Mouse (Mus musculus) induced T-regulatory cell, adult 2 months (primary cell): Measurements from ENCODE around the gene Cdkl4.
"Not testable (repeated sequence)": the region's sequence is repeated elsewhere in the genome, so short reads cannot be mapped to it uniquely, and the experiment has no call there.

Experiments used
- DNase-seq: peaks from one replicate; pipeline ENCODE4 v3.0.0-alpha.2; 2012; ENCODE audit warnings: low read depth

Gene Cdkl4

DNA sequence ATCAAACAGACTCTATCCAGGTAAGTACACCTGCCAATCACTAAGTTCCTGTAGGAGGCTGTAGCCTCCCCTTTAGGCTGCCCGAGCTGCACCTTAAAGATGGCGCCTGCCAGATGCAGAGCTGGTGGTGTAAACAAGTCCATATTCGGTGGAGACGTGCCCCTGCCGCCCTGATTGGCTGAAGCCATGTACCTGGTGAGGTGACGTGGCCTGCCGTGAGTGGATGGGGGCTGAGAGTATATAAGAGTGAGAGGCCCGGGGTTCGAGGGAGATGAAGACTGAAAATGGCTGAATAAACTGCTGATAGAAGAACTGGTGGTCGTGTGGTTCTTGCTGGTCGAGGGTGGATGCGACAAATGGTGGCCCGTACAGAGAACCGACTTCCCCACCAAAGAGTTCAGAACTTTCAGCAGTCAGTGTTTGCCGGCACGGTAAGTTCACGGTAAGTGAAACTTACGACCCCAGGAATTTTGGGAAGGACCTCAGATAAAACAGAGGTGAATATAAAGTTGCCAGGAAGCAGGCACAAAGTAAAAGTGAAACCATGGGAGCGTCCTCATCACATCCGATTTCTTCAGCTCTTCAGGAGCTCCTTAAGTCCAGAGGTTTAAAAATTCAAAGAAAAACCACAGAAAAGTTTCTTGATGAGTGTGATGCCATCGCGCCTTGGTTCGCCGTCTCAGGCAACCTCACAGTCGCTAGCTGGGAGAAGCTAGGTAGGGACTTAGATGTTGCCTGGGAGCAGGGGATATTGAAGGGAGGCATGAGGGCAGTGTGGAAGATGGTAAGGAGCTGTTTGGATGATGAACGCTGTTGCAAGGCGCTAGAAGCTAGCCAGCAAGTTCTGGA is 13.6 kb downstream of the Cdkl4 start:
- peak; percentile 89 for DNase-seq

DNA sequence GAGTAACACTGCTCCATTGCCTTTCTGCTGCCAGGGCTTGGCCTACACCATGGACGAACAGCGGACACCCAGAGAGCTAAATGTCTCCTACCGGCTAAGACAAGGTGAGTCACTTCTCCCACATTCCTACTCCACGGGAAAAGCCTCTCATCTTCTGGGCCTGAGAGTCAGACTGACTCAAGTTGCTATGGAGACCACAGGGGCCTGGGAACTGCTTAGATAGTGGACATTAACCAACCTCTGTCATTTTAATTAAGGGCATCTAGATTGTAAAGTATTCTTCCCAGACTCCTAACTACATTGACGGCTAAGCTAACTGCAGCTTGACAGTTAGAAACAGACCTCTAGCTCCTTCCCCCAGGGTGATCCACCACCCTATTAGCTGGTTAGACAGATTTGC is 14.8 kb downstream of the Cdkl4 start:
- no peak for DNase-seq

DNA sequence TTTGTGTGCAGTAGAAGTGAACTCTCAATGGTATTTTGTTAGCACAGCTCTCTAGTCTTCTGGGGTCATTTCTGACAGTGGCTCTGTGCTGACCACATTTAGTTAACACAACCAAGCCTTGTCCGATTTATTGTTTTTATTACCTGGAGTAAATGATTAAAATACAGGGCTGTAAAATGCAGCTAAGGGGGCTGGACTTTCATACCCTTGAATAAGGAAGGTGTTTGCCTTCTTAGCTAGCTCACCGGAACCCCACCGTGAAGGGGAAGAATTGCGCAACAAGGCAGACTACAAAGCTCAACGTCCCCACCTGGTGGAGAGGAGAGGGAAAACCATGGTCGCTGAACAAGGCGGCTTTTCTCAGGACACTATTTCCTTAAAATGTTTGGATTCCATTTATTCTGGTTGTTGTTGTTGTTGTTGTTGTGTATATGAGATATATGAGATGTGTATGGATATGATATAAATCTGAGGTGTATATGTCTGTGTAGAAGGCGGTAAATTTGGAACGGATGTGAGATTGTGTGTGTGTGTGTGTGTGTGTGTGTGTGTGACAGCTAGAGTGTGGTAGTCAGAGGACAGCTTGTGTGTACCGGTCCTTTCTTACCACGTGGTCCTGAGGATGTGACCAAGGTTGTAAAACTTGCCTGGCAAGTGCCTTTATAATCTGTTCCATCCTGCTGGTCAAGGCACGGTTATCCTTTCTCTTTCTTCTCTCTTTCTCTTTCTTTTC is 16.8 kb downstream of the Cdkl4 start:
- DNase-seq, result peak; percentile 93

DNA sequence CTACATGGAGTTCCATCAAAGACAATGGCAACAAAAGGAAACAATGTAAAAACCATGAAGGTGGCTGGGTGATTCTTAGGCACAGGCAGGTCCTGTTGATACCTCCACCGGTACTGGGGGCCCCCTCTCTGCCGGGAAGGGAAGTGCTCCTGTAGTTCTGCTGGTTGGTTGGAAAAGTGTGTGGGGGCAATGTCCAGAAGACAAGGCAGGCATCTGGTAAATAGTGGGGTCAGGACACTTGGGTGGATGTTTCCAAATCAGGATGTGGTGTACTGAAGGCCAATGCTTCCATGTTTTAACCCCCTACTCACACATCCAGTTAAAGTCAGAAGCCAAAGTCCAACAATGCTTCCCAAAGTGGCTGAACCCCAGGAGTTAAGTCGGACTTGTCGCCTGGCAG is 17.9 kb downstream of the Cdkl4 start:
- peak; percentile 46 for DNase-seq

DNA sequence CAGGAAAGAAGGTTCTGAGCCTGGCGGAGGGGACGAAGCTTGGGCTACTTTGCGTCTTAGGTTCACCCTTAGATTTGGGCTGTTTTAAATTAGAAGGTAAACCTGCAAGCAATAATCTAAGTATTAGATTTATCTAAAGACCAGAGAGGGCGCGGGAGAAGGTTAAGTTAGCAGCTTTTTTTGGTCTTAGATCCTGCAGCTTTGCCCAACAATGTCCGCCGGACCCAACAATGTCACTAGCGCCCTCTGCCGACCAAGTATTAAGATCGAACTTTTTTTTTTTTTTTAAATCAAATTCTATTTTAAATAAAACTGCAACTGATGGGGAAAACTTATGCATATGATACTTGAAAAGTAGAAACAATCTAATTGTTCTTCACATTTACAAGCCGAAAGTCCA is 18.6 kb downstream of the Cdkl4 start:
- DNase-seq, result peak; percentile 84

DNA sequence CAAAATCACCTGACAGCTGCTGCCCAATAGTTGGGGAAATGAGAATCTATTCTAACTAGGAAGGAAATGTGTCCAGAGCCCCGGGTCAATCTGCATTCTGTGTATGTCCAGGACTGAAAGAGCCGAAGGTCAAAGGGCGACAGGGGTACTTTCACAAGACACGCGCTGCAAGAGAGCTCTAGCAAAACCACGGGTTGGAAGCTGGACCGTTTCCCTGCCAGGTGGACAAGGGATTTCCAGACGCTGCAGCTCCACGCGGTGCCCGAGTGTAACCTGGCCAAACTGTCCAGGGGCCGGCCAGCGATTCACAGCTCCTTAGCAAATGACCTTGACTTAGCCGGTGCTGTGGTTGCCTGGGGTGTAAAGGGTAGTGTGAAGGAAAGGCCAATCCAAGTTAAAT is 19.0 kb downstream of the Cdkl4 start:
- no peak for DNase-seq

DNA sequence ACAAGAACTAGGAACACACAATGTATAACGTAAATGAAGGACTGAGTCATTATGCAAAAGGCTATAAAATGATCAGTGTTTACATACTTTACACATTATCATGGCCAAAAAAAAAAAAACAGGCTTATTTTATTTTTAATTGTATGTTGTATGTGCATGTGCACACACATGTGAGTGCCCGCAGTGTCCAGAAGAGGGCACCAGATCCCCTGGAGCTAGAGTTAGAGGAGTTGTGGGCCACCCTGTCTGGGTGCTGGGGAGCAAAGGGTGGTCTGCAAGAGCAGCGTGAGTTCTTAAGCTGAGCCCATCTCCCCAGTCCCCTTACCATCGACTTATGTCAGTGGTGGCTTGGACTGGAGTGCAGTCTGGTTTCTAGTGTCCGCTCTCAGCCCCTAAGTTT is 20.2 kb downstream of the Cdkl4 start:
- DNase-seq, result no peak

DNA sequence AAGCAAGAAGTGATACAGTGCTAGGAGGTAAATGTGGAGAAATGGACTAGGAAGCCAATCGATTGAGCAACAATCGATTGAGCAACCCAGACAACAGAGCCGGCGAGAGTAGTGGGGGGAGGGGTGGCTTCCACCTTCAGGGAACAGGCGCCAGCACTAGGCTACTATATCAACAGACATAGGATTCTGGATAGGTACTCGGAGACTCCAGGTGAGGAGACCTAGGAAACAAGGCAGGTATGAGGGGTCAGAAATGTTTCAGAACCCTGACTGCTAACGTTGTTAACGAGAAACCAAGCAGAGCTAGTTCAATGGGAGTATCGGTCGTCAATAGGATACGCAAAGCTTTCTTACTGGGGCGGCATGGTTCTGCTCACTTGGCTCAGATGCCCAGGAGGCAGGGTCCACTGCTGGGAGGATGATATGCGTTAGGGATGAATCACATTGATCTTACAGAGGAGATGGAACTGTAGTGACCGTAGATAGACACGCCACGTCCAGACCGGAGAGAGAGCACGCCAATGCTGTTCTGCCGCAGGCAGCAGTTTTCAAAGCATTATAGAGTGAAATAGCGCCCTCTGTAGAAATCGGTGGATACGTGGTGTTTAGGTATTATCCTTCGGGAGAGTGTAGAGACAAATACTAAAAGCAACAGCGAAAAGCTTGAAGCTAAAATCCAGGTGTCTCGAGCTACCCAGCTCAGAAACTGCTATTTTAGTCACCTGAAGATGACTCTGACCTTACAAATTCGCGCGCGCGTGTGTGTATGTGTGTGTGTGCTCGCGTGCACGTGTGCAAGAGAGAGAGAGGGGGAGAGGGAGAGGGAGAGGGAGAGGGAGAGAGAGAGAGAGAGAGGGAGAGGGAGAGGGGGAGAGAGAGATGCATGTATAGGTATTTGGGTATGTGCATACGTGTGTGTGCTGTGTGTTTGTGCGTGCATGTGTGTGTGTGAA is 24.0 kb downstream of the Cdkl4 start:
- peak; percentile 89 for DNase-seq

DNA sequence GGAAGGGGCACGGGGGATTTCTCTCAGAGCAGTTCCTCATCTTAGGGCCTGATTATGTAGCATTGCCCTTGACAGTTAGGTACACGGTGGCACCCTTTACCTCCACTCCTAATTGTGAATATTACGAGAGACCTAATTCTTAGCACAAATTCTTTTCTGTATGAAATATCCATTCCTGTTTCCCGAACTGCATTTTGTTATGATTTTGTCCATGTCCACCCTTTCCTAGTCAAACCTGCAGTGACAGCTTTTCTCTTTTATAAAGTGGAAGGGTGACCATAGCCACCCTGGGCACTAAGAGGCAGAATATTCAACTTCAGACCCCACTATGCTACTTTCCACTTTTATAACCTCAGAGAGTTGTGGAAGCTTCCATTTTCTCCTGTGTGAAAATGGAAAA is 25.0 kb downstream of the Cdkl4 start:
- DNase-seq, result no peak

DNA sequence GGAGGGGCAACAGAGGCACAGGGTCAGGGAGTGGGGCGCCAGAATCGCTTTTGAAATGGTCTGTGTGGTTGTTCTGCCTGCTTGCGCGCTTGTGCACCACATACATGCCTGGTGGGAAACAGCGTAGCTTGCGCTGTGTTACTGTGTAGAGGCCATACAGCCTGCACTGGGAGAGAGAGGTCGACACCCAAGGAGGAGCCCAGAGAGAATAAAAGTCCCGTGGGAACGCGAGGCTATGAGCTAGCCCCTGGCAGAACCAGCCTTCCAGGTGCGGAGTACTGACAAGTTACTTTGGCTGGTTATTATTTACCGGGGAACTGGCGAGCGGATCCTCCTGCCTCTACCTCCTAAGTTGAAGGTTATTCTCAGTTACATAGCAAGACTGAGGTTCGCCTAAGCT is 26.6 kb downstream of the Cdkl4 start:
- no peak for DNase-seq

DNA sequence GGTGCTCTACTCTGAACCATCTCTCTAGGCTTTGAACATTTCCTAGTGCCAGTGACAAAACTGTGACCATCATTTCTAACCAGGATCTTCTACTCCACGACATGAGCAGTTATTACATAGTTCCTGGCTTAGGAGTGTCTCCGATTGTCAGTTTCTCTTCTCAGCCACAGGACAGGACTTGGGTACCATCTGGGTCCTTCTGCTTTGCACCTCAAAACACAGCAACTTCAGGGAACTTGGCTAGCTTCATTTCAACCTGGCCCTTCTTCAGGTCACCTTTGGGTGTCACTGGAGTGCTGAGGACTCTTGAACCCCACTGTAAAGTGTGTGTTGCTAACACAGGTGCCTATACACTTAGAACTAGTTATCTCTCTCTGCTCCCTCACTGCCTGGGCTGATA is 30.8 kb downstream of the Cdkl4 start:
- DNase-seq, result no peak

DNA sequence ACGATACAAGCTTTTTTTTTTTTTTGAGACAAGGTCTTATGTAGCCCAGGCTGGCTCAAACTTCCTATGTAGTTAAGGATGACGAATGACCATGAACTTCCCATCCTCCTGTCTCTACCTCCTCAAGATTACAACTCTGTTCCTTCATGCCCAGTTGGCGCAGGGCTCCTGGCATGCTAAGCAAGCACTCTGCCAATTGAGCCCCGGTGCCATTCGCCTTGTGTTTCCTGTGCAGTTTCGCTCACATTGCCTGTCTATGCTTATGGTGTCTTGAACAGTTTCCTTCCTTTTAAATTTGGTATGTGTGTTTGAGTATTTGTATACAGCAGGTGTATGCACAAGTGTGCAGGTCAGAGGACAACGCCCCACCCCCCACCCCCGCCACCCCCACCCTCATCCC is 31.4 kb downstream of the Cdkl4 start:
- no peak for DNase-seq

DNA sequence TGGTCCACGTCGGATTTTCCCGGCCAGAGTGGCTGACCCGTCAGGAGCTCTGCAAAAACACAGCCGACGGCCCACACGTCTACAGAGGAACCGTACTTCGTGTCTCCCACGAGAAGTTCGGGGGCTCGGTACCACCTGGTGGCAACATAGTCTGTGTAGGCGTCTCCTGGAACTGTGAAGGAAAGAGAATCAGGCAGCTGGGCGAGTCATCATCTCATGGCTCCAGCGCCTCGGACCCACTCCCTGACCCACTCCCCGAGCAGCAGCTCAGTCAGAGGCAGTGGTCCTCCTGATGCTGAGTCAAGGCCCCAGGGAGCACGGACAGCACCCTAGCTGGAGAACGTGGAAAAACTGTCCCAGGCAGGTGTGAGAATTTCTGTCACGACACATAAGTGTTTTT is 34.0 kb downstream of the Cdkl4 start:
- DNase-seq, result no peak

DNA sequence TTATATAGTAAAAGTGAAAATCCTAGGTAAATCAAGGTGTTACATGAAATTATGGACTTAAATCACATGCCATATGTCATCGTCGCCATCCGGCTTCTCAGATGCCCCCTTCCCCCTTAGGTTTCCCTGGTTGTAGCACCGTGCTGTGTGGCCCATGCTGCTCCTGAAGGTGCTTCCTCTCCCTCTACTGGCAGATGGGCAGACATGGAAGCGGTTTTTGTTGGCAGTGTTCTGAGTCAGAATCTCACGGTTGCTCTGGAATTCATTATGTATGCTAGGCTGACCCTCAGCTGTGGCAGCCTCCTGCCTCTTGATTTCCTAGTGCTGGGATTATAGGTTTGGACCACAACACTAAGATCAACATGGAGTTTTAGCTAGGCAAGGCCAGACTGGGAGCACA is 40.5 kb downstream of the Cdkl4 start:
- no peak for DNase-seq

DNA sequence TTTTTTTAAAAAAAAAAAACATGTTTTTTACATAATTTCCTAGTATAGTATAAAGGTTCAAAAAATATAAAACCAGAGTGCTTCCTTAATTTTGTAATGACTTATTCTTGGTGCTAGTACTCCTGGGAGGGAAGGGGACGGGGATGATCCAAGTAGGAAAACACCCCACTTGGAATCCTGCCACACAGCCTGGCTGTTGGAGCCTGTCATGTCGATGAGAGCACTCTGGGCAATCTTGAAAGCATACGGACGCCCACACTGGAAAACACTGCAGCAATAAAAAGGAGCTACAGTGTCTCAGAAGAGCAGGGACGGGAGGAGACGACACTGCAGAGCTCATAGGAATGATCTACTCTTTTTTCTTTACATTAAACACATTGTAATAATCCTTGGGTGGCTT is 42.0 kb downstream of the Cdkl4 start:
- no peak for DNase-seq

DNA sequence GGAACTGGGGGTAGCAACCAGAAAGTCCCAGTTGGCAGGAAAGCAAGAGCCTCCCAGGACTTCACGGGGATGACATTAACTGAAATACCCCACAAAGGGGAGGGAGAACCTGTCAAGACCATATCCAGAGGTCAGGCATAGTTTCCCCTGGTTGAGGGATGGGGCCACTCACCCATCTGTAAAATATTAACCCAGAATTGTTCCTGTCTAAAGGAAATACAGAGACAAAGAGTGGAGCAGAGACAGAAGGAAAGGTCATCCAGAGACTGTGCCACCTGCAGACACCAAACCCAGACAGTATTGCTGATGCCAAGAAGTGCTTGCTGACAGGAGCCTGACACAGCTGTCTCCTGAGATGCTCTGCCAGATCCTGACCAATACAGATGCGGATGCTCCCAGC is 46.3 kb downstream of the Cdkl4 start:
- DNase-seq, result not testable (repeated sequence)

DNA sequence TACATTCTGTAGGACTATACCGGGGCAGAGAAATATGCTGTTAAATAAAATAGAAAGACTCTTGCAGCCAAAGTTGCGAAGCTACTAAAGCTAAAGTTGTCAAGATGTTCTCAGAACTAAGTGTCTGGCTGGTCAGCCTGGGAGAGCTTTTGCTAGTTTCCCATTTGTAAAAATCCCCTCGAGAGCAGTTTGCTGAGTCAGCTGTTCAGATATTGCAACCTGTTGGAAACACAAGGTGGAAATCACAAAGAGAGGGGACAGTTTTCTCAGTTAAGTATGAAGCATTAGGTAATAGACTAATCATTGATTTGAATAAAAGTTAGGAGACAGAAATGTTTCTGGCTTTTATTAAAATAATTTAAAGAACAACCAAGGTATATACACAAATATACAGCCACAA is 54.4 kb downstream of the Cdkl4 start:
- no peak for DNase-seq

DNA sequence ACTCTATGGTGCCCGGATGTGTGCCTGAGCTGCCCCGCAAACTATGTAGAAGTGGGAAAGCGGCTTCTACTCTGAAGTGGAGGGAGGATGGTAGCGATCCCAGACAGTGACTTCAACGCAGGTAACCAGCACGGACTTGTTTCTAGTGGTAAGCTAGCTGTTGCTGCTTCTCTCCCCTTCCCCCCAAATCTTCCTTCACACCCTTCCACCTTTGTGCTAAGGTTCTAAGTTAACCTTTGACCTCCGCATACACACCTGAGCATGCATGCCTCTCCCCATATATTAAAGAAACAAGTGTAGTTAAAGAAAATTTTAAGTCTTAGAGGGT is 55.4 kb downstream of the Cdkl4 start:
- peak; percentile 12 for DNase-seq

DNA sequence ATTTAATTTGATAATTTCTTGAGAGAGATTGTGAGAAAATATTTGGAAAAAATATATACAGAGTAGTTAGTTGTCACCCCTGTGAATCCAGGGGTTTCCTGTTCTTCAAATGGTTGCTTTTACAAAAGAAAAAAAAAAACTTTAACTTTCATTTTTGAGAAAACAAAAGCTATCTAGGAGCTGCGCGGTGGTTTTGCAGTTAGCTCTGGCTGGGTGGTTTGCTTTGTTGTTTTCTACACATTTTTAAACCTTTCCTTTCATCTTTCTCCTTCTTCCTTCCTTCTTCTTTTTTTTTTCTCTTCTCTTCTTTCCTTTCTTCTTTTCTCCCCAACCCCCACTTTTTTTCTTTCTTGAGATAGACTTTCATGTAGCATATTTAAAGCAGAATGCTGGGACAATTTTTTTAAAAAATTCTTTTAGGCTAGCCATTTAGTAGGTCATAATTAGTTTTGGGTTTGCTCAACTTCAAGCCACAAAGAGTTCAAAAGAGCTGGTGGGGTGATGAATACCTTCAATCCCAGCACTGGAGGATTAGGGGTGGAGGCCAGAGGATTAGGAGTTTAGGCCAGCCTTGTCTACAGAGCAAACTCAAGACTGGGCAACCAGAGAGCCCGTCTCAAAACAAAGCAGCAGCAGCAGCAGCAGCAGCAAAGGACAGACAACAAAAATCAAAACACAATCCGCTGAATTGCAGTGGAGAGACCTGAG is 55.9 kb downstream of the Cdkl4 start:
- peak; percentile 45 for DNase-seq

DNA sequence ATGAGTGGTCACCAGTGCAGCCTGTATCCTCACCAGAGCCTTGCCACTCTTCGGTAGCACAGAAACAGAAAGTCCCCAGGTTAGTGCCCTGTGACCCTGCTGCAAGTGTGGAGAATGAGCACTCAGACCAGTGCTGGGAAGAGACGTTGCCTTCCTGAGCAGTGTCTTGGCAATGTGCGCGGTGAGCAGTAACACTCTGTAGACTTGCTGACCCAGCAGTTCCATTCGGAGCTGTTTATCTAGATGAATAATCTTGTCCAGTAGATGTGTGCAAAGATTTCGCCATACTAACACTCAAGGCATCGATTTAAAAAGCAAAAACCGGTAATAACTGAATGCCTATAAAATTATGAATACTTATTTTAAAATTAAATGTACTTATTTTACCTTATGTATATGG is 57.1 kb downstream of the Cdkl4 start:
- peak; percentile 36 for DNase-seq

DNA sequence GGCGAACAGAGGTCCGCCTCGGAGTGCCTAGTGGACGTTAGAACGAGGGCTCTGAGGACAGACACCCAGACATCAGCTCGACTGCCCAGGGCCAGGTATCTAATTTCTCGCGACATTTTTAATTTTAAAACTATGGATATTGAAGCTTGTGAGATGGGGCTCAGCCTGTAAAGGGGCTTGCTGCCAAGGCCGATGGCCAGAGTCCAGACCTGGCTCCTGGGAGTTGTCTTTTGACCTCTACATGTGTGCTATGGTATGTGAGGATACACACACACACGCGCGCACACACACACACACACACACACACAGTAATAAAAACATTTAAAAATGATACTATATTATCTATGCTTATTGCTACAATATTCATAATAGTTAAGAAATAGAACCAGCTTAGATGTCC is 58.8 kb downstream of the Cdkl4 start:
- no peak for DNase-seq

DNA sequence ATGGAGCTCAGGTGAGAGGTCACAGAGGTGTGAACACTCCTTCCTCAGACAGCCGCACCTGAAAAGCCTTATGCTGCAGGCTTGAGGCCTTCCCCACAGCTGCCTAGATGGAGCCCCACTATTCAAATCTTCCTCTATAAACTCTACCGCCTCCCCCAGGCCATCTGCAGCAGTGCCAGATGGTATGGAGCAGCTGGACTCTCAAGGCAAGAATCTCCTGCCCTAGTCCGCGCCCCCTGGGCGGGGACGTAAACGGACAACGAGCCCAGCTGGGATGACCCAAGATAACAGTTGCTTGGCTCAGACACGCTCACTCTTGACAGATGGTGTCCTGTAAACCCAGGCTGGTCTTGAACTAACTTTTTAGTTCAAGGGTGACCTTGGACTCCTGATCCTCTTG is 60.4 kb downstream of the Cdkl4 start:
- DNase-seq, result no peak
